Mouse (Mus musculus): Measurements from ENCODE around the gene Nasp.

The Nasp gene

GRCm38 (mm10) chr4:116635197-116635596 lies 7.5 kb upstream of the Nasp start:
- no peak for DNase-seq (ENCODE audit: low spot score)

DNA sequence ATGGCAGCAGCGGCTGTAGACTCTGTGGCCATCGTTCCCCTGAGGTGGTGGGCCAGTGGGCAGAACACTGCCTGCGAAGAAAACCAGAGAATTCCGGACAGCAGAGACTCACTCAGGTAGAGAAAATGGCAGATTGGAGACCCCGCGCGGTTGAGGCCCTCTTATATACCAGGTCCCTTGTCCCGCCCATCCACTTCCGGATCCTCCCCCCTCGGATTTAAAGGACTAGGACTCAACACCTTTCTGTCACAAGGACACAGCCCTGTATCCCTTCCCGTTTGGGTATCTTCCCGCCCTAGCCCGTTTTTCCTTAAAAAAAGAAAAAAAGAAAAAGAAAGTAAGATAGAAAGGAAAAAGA lies 403 bp downstream of the Nasp start:
- DNase-seq (ENCODE audit: low spot score) = peak; percentile 59

DNA sequence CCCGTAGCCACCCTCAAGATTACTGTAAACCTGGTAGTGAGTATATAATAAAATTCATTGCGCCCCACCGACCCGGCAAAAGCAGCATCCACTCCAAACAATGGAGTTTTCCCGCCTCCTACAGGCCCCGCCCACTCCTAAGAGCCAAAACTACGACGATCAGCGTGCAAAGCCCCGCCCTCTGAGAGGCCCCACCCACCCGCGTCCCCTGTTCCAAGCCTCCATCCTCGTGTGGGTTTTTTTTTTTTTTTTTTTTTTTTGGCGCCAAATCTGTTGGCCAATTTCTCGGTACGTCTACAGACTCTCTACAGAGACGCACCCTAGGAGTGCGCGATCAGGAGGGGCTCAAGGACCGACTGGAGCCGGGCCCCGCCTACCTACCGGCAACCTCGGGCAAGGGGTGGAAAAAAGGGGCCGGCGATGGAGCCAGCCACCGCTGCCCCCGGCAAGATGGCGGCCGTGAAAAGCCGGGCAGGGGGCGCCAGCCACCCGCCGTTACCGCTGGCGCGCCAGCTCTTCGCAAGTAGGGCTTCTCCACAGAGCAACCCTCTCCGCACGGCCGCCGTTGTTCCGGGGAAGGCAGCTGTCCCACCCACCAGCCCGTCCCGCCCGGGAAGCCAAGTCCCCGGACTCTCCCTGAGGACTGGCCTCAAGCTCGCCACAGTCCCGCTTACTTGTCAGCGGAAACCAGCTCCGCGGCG lies 933 bp downstream of the Nasp start:
- peak; percentile 24 for DNase-seq (ENCODE audit: low spot score)

- DNase-seq (ENCODE audit: low spot score) = no peak
Measured at GRCm38 (mm10) chr4:116624831-116625230, 2.9 kb downstream of the Nasp start.

DNA sequence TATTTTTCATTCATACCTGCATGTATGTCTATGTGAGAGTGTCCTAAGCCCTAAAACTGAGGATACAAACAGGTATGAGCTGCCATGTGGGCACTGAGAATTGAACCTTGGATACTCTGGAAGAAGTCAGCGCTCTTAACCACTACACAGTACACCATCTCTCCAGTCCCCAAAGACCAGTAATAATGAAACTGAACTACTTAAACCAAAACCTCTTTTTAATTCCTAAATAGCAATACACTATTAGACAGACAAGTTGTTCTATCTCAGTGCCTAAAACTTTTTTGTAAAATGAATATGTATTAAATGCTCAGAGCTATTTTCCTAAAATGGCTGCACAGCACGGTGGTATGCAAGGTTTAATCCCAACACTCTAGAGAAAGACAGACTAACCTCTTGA lies 12.5 kb downstream of the Nasp start:
- no peak for DNase-seq (ENCODE audit: low spot score)

GRCm38 (mm10) chr4:116612621-116613020 lies 15.1 kb downstream of the Nasp start:
- no peak for DNase-seq (ENCODE audit: low spot score)

DNA sequence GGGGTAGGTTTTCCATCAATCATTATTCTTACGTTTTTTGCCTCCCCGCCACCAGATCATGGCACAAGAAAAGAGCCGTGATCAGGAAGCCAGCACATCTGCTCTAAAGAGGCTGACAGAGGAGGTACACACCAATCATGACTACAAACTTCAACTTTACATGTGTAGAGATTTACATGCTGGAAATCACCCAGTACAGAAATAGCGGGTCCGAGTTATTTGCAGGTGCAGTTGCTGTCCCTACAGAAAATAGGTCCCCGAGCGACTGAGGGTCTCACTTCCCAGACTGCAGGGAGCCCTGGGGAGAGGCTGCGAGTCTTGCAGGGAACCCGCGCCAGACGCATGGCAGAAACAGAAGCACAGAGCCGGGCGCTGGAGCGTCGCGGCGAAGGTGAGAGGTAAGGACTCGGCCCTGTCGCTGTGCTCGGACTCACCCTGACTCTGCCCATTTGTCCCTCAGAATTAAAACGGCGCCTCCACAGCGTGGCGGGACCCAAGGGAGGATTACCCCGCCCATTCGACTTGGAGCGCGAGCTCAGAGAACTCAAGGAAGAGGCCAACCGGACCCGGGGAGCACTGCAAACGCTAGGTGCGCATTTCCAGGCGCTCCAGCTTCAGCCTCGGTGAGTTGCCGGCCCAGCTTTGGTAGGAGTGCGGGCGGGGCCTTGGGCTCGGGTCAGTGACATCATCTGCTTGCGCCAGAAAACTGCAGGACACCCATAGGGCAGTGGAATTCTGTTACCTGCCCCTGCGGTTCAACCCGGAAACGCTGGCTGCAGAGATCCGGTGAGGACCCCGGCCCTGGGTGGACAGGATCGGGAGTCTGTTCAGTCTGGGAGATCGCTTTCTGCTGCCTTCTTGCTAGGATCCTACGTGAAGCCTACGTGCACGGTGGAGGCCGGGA lies 30.5 kb downstream of the Nasp start:
- peak; percentile 61 for DNase-seq (ENCODE audit: low spot score)

GRCm38 (mm10) chr4:116596379-116596778 lies 31.4 kb downstream of the Nasp start, which contains the start of gene Ccdc17:
Ccdc17 (plus strand) TSS chr4:116596654.
- no peak for DNase-seq (ENCODE audit: low spot score)

GRCm38 (mm10) chr4:116595793-116596192 lies 31.9 kb downstream of the Nasp start:
- DNase-seq (ENCODE audit: low spot score) = no peak

GRCm38 (mm10) chr4:116558151-116558882 lies 69.4 kb downstream of the Nasp start:
- DNase-seq (ENCODE audit: low spot score) = no peak

GRCm38 (mm10) chr4:116557306-116558121 lies 70.2 kb downstream of the Nasp start, which contains the start of gene Gpbp1l1:
Gpbp1l1 (plus strand) TSS chr4:116557658.
- peak; percentile 92 for DNase-seq (ENCODE audit: low spot score)

- DNase-seq (ENCODE audit: low spot score) = peak; percentile 73
Measured at GRCm38 (mm10) chr4:116556561-116557305, 71.0 kb downstream of the Nasp start.

DNA sequence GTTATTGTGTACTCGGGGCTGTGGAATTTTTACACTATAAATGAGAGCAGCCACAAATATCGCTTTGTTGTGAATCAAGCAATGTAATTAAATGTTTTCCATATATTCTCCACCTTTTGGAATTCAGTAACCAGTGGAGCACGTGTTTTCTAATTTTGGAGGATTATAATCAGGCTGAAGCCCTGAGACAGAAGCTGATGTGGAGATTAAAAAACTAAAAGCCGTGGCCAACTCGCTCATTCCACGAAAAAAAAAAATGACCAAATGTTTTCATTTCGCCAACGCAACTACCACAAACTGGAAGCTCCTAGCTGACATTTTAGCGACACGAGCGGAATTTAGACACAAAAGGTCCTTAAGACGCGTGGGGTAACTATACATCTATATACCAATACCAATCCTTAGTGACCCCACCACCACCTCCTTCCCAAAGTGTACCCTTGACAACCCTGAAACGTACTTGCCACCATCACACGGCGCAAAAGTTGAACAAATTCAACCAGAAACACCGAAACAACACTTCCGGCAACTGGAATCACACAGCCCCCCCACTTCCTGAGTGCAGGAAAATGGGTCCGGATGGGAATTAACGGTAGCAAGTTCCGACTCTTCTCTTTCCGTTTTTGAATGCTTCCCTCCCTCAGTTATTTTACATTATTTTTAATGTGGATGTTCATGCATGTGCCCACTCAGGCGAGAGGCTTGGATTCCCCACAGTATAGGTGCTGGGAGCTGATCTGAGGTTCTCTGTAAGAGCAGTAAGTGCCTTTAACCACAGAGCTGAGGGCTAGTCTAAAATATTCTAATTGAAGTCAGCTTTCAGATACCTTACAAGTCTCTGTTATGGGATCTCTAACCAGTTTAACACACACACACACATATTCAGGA lies 72.1 kb downstream of the Nasp start, which contains the start of gene Tmem69:
Gene Tmem69, minus strand, starts transcription at position 524 of the 888 bp plus-strand sequence.
- DNase-seq (ENCODE audit: low spot score) = no peak

- no peak for DNase-seq (ENCODE audit: low spot score)
Measured at GRCm38 (mm10) chr4:116553035-116553434, 74.7 kb downstream of the Nasp start.

Data from urinary bladder, postnatal 10 days (tissue).